Mouse (Mus musculus) limb, embryonic 11.5 days (tissue): Measurements from ENCODE around the gene C1galt1. TPM values are rescaled to one million over a fixed set of nuclear protein-coding genes. Genes with fewer than 3 reads are reported as not detected.

Experiments
- ATAC-seq: fragments of 200-750 bp; cut with Nextera tagmentation; 2 replicates; pipeline ENCODE4 v1.8.0; 2017; ENCODE audit warnings: low read depth; ENCODE audit not compliant: insufficient number of reproducible peaks, low FRiP score, low TSS enrichment
- DNase-seq: peaks from one replicate; pipeline ENCODE4 v3.0.0-alpha.2; 2015; ENCODE audit warnings: low spot score
- H3K27ac ChIP-seq: fragments of 300-500 bp; sonication (generic); replicated peaks from 2 replicates; pipeline ENCODE4 v1.5.1; 2014; ENCODE audit warnings: low read depth, mild to moderate bottlenecking, low read length
- H3K27me3 ChIP-seq: fragments of 300-500 bp; sonication (generic); 2 replicates; pipeline ENCODE4 v1.6.1; 2014; ENCODE audit warnings: mild to moderate bottlenecking, low read length, mixed read lengths; ENCODE audit not compliant: control insufficient read depth, insufficient read depth
- H3K36me3 ChIP-seq: fragments of 300-500 bp; sonication (generic); 2 replicates; pipeline ENCODE4 v1.6.1; 2014; ENCODE audit warnings: mild to moderate bottlenecking, low read length, moderate library complexity, mixed read lengths; ENCODE audit not compliant: control insufficient read depth, insufficient read depth
- H3K4me1 ChIP-seq: fragments of 300-500 bp; sonication (generic); 2 replicates; pipeline ENCODE4 v1.6.1; 2014; ENCODE audit warnings: low read length, mixed read lengths; ENCODE audit not compliant: control insufficient read depth, insufficient read depth
- H3K4me2 ChIP-seq: fragments of 300-500 bp; sonication (generic); 2 replicates; pipeline ENCODE4 v1.6.1; 2014; ENCODE audit warnings: low read depth, mild to moderate bottlenecking, moderate library complexity; ENCODE audit not compliant: severe bottlenecking
- H3K4me3 ChIP-seq: fragments of 300-500 bp; sonication (generic); 2 replicates; pipeline ENCODE4 v1.5.1; 2014; ENCODE audit warnings: low read depth, low read length
- H3K9ac ChIP-seq: fragments of 300-500 bp; sonication (generic); 2 replicates; pipeline ENCODE4 v1.6.1; 2014; ENCODE audit warnings: mild to moderate bottlenecking, low read length
- H3K9me3 ChIP-seq: fragments of 300-500 bp; sonication (generic); 2 replicates; pipeline ENCODE4 v1.6.1; 2016; ENCODE audit warnings: low read length; ENCODE audit not compliant: control insufficient read depth
- WGBS: fragments of 180-500 bp; shearing (Covaris S2); extraction: QIAGEN DNeasy Blood & Tissue Kit; methylation state at CpG from one replicate; pipeline ENCODE4 v1.1.7; 2014; 5-methylcytosine and 5-hydroxymethylcytosine counted together
- polyA plus RNA-seq: library from polyadenylated mRNA; unstranded; fragments of >200 nt; fragmentation: Nextera tagmentation; extraction: Ambion mirVana; gene quantifications from 2 replicates; pipeline ENCODE4 v1.2.1, GENCODE M21; 2014

The C1galt1 gene
- polyA plus RNA-seq, 1 experiment from 2014 or later, result 6.4 TPM

DNA sequence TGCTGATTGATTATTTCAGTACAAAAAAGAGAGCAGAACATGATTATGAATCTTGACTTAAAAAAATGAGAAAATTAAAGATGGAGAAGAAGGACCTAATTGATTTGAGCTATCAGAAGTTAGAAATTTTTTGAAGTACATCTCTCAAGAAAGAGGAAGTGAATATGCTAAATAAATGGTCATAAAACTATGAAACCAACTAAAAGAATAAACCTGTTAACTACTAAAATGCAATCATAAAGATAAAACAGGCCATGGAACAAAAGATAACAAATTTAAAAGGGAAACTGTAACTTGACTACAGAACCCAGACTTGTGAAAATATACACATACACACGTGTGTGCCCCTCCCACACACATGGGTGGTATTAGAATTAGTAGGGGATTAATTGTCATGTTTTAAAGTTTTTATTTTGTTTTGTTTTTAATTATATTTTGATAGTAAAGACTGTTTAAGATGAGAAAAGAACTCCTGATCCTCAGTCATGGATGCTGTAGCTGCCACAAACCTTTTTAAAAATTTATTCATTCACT, 37.0 kb downstream of the C1galt1 start:
- H3K4me1 ChIP-seq, result no peaks in the 10 kb centered on the region
- no peaks in the 10 kb centered on the region for H3K9me3 ChIP-seq
- no peak overlapping the region for H3K9ac ChIP-seq
- H3K4me3 ChIP-seq, result no peak overlapping the region
- H3K36me3 ChIP-seq, result no peaks in the 10 kb centered on the region
- 65% methylated on average over 1 of the region's 1 CpGs for whole genome bisulfite sequencing
- DNase-seq (no peak), ATAC-seq (no peak)
- H3K27ac ChIP-seq, result no peak overlapping the region
- no peak overlapping the region for H3K4me2 ChIP-seq
- no peaks in the 10 kb centered on the region for H3K27me3 ChIP-seq

DNA sequence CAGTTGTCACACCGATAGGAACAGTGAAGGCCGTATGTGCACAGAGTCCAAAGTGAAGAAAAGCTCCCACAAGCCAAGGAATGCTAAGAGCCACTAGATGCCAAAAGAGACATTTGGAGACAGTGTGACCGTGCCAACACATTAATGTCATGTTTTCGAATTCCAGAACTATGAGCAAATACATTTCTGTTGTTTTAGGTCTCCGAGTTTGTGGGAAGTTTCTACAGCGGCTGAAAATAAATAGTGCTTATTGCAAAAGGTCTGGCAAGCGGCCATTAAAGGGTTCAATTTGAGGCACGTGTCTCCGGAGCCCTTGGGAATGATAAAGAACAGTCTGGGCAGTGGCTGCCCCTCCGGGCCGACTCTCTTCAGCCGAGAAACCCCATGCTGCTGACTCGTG, 37.9 kb downstream of the C1galt1 start:
- no peak for DNase-seq
- H3K9me3 ChIP-seq, result no peaks in the 10 kb centered on the region
- 84% methylated on average over 13 of the region's 13 CpGs for WGBS

DNA sequence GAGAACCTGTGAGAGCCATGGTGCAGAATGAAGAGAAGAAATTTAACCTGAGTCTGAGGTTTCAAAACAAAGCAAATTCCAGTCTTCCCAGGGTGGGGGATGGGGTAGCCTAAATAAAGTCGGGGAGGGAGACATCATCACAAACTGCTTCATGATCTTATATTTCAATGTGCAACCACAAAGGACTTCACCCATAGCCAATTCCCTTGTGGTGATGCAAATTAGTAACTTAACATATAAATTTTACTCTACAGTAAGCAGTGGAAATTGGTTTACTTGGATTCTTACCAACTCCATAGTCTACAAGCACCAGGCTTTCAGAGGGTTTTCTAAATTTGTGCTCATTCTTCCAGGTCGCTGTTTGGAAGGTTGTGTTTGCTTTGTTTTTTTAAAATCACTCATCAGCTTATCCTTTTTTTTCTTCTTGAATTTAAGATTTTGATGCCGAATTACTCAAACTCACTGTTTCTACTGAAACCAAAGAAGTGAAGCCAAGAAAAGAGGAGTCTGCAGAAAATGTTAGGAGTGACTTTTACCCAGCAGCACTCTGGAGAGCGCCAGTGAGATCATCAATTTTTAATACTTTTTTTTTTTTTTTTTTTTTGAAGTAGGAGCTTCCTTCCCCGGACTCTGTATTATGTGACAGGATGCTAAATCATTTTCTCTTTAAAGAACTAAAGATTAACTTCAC, 41.5 kb downstream of the C1galt1 start:
- Histone ChIP-seq H3K27me3 (no peaks in the 10 kb centered on the region), H3K9me3 (no peaks in the 10 kb centered on the region), H3K9ac (no peak overlapping the region), H3K27ac (no peak overlapping the region), H3K36me3 (no peaks in the 10 kb centered on the region), H3K4me2 (no peak overlapping the region), H3K4me3 (no peak overlapping the region), H3K4me1 (no peaks in the 10 kb centered on the region)
- DNase-seq (no peak), ATAC-seq (no peak)
- WGBS, result 80% methylated on average over 5 of the region's 5 CpGs

More for the DNA sequence above, 37.9 kb downstream of the C1galt1 start:
- H3K27ac ChIP-seq, result no peak overlapping the region
- no peak overlapping the region for H3K9ac ChIP-seq
- H3K4me2 ChIP-seq, result no peak overlapping the region
- no peaks in the 10 kb centered on the region for H3K36me3 ChIP-seq
- ATAC-seq, result no peak
- H3K27me3 ChIP-seq, result no peaks in the 10 kb centered on the region
- H3K4me3 ChIP-seq, result no peak overlapping the region
- no peaks in the 10 kb centered on the region for H3K4me1 ChIP-seq

DNA sequence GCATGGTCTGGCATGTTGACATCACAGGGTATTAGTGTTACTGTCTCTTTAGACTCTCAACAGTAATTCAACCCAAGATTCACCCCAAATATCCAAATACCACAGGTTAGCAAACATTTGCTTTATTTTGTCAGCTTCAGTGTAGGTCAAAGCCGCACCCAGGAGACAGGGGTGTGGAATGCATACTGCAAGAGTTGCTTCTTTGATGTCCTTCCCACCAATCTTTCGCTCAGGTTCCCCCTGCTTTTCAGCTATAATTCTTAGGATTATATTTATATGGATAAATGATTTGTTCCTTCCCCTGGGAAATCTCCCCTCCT, 42.0 kb downstream of the C1galt1 start:
- Histone ChIP-seq H3K36me3 (no peaks in the 10 kb centered on the region), H3K9ac (no peak overlapping the region), H3K27ac (no peak overlapping the region), H3K4me2 (no peak overlapping the region), H3K9me3 (no peaks in the 10 kb centered on the region), H3K27me3 (no peaks in the 10 kb centered on the region), H3K4me3 (no peak overlapping the region), H3K4me1 (no peaks in the 10 kb centered on the region)
- 76% methylated on average over 2 of the region's 2 CpGs for WGBS
- ATAC-seq (no peak), DNase-seq (no peak)

DNA sequence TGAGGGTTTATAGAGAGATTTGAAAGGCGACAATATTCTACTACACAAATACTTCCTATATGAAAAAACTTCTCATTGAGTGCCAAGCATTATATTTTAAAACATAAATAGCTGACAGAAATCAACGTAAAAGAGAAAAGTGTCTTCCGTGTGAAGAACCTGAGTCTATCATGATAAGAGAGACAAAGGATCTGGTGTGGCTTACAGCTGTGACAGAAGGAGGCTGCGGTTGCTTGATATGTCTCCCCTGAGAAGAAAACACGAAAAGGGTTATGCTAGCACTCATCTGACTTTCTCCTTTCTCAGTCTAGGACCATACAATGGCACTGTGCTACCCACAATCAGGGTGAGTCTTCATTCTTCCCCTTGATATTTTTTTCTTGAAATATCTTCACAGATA, 51.7 kb downstream of the C1galt1 start:
- H3K9ac ChIP-seq, result no peak overlapping the region
- 92% methylated on average over 5 of the region's 5 CpGs for WGBS

DNA sequence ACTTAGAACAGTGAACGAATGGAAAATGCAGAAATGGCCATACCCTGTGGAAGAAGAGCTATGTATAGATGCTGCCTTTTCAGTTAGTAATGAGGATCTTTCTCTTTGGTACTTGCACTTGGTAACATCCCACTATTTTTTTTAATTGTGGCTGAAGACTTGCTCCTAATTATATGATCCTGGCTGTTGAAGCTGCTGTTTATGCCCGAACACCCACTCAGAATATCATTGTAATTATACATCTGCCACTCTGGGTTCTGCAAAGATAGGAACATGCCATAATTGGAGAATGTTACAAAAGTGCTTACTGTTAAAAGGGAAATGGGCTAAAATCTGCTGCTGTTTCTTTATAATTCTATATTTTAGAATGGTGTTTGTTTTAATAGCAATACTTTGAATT, 67.4 kb downstream of the C1galt1 start:
- ATAC-seq, result no peak
- no peaks in the 10 kb centered on the region for H3K4me1 ChIP-seq
- WGBS, result 80% methylated on average over 2 of the region's 2 CpGs
- H3K36me3 ChIP-seq, result no peaks in the 10 kb centered on the region
- H3K9ac ChIP-seq, result no peak overlapping the region
- no peak overlapping the region for H3K4me3 ChIP-seq
- H3K27ac ChIP-seq, result no peak overlapping the region
- H3K9me3 ChIP-seq, result no peaks in the 10 kb centered on the region
- no peak for DNase-seq
- H3K27me3 ChIP-seq, result no peaks in the 10 kb centered on the region
- H3K4me2 ChIP-seq, result no peak overlapping the region

More for the DNA sequence above, 51.7 kb downstream of the C1galt1 start:
- H3K27ac ChIP-seq, result no peak overlapping the region
- H3K4me3 ChIP-seq, result no peak overlapping the region
- ATAC-seq, result no peak
- no peaks in the 10 kb centered on the region for H3K9me3 ChIP-seq
- no peaks in the 10 kb centered on the region for H3K27me3 ChIP-seq
- no peaks in the 10 kb centered on the region for H3K36me3 ChIP-seq
- H3K4me2 ChIP-seq, result no peak overlapping the region
- no peak for DNase-seq
- no peaks in the 10 kb centered on the region for H3K4me1 ChIP-seq

Other genes with a start within 250 kb of the C1galt1 start
- 98.5 and 100 TPM in 2 replicates for gene Asns, start 151.6 kb upstream of the C1galt1 start, polyA plus RNA-seq